Mouse (Mus musculus): ENCODE measurements around the gene Mylk.
A peak's percentile ranks its signal among the peaks of the same experiment; 100 is the strongest.
"Not testable (repeated sequence)": the region's sequence is repeated elsewhere in the genome, so short reads cannot be mapped to it uniquely, and the experiment has no call there.

Gene Mylk

GRCm38 (mm10) chr16:34770127-34770526 is 25.1 kb downstream of the Mylk start:
- no peak for DNase-seq

GRCm38 (mm10) chr16:34772445-34773032 is 27.5 kb downstream of the Mylk start:
- DNase-seq, result no peak

- DNase-seq, result no peak
These were observed 37.4 kb downstream of the Mylk start for GRCm38 (mm10) chr16:34782442-34782841.

GRCm38 (mm10) chr16:34783536-34783935 is 38.5 kb downstream of the Mylk start:
- DNase-seq, result no peak

- DNase-seq, result no peak
These were observed 39.7 kb downstream of the Mylk start for GRCm38 (mm10) chr16:34784675-34785074.

- DNase-seq, result no peak
These were observed 47.5 kb downstream of the Mylk start for GRCm38 (mm10) chr16:34792555-34792954.

GRCm38 (mm10) chr16:34793000-34793399 is 48.0 kb downstream of the Mylk start:
- peak in 1 of 2 experiments; percentile 20 for DNase-seq

- no peak for DNase-seq
These were observed 56.2 kb downstream of the Mylk start for GRCm38 (mm10) chr16:34801222-34801621.

- DNase-seq, result no peak
These were observed 59.4 kb downstream of the Mylk start for GRCm38 (mm10) chr16:34804286-34805010.

GRCm38 (mm10) chr16:34806883-34807767 is 62.1 kb downstream of the Mylk start:
- DNase-seq, result peak; percentile 73 to 75

GRCm38 (mm10) chr16:34807768-34808275 is 62.8 kb downstream of the Mylk start:
- DNase-seq, result no peak

GRCm38 (mm10) chr16:34812165-34812564 is 67.2 kb downstream of the Mylk start:
- DNase-seq, result no peak

- DNase-seq, result not testable (repeated sequence)
These were observed 68.2 kb downstream of the Mylk start for GRCm38 (mm10) chr16:34813161-34813560.

GRCm38 (mm10) chr16:34813570-34813969 is 68.6 kb downstream of the Mylk start:
- DNase-seq, result no peak

- DNase-seq, result no peak
These were observed 69.6 kb downstream of the Mylk start for GRCm38 (mm10) chr16:34814612-34815011.

- DNase-seq, result no peak
These were observed 71.5 kb downstream of the Mylk start for GRCm38 (mm10) chr16:34816548-34816947.

GRCm38 (mm10) chr16:34825111-34825744 is 80.2 kb downstream of the Mylk start:
- no peak for DNase-seq

GRCm38 (mm10) chr16:34834477-34834876 is 89.5 kb downstream of the Mylk start:
- no peak for DNase-seq

GRCm38 (mm10) chr16:34839004-34839703 is 94.1 kb downstream of the Mylk start:
- DNase-seq, result no peak

GRCm38 (mm10) chr16:34839704-34840331 is 94.8 kb downstream of the Mylk start:
- DNase-seq, result no peak

- no peak for DNase-seq
These were observed 99.8 kb downstream of the Mylk start for GRCm38 (mm10) chr16:34844783-34845182.

GRCm38 (mm10) chr16:34847638-34848037 is 102.6 kb downstream of the Mylk start:
- peak in 1 of 2 experiments; percentile 35 for DNase-seq
